Mouse (Mus musculus) kidney, embryonic 16.5 days (tissue): Measurements from ENCODE around the gene Epb41l1. TPM values are rescaled to one million over a fixed set of nuclear protein-coding genes. Genes with fewer than 3 reads are reported as not detected.

Experiments used
- microRNA-seq: library from miRNA; unstranded; fragments of <30 nt; microRNA quantifications from one replicate; pipeline ENCODE4, GENCODE M21; 2016
- polyA plus RNA-seq: library from polyadenylated mRNA; unstranded; fragments of >200 nt; fragmentation: Nextera tagmentation; extraction: Ambion mirVana; gene quantifications from 2 replicates; pipeline ENCODE4 v1.2.1, GENCODE M21; 2015

Epb41l1 gene
- polyA plus RNA-seq, 1 experiment from 2014 or later = 2.1 TPM

Small RNAs within 50 kb of the gene (microRNA-seq; reads per million reads assigned to microRNA genes)
- not detected for gene Gm22758

Other genes starting within 250 kb of the Epb41l1 start
- gene Rbm39, start 240.7 kb upstream of the Epb41l1 start, polyA plus RNA-seq = 569 and 661 TPM in 2 replicates
- 68.2 and 82.5 TPM in 2 replicates for gene Phf20, start 224.4 kb upstream of the Epb41l1 start, polyA plus RNA-seq
- 5.5 and 8.1 TPM in 2 replicates for gene Cnbd2, start 108.6 kb upstream of the Epb41l1 start, polyA plus RNA-seq
- 48.8 and 58.0 TPM in 2 replicates for gene Scand1, start 108.2 kb upstream of the Epb41l1 start, polyA plus RNA-seq
- 40.4 and 41.3 TPM in 2 replicates for gene Aar2, start 126.7 kb downstream of the Epb41l1 start, polyA plus RNA-seq
- 68.2 and 68.5 TPM in 2 replicates for gene Dlgap4, start 192.8 kb downstream of the Epb41l1 start, polyA plus RNA-seq